Mouse (Mus musculus) CH12.LX (cell line): ENCODE results near the gene Snrk. TPM values are rescaled to one million over a fixed set of nuclear protein-coding genes. Genes with fewer than 3 reads are reported as not detected.

ENCODE experiments used
- DNase-seq: peaks from one replicate; pipeline ENCODE4 v3.0.0-alpha.2; 2013; ENCODE audit errors: extremely low read depth
- H3K27ac ChIP-seq: 2 replicates; pipeline ENCODE4 v1.5.1; 2012; ENCODE audit warnings: low read depth, mild to moderate bottlenecking, control low read depth, moderate library complexity; ENCODE audit not compliant: insufficient read depth
- H3K27me3 ChIP-seq: replicated peaks from 2 replicates; pipeline ENCODE3; 2012; ENCODE audit warnings: inconsistent platforms
- H3K36me3 ChIP-seq, 2 experiments: replicated peaks in 1 of 2; 2 replicates each; pipeline versions ENCODE3 to v1.6.1; 2012; ENCODE audit warnings: inconsistent platforms in 1 of 2, low read length in 1 of 2, mild to moderate bottlenecking in 1 of 2, mixed read lengths in 1 of 2, moderate library complexity in 1 of 2; ENCODE audit not compliant: control insufficient read depth in 1 of 2, insufficient read depth in 1 of 2
- H3K4me1 ChIP-seq, 2 experiments: 2 replicates each; pipeline ENCODE4 v1.6.1; 2012; ENCODE audit warnings: inconsistent platforms in 1 of 2, moderate library complexity in 1 of 2; ENCODE audit not compliant: insufficient read depth in 2 of 2, control insufficient read depth in 1 of 2
- H3K4me2 ChIP-seq: 2 replicates; pipeline ENCODE4 v1.6.1; 2012; ENCODE audit warnings: low read depth, mild to moderate bottlenecking, control low read depth; ENCODE audit not compliant: poor library complexity, insufficient read depth, severe bottlenecking
- H3K4me3 ChIP-seq, 3 experiments: fragments of 150-350 bp in 1 of 3; sonication (generic) in 1 of 3; replicated peaks in 1 of 3; 2 replicates each; pipeline versions ENCODE3 to v1.5.1; 2011 to 2012; ENCODE audit warnings: low read depth in 2 of 3, low read length in 2 of 3, mild to moderate bottlenecking in 2 of 3, moderate library complexity in 2 of 3, control low read depth in 1 of 3, improper control_type of control experiment in 1 of 3, inconsistent platforms in 1 of 3, mixed read lengths in 1 of 3; ENCODE audit not compliant: poor library complexity in 1 of 3
- H3K79me2 ChIP-seq: replicated peaks from 2 replicates; pipeline ENCODE4 v1.6.1; 2012; ENCODE audit warnings: mild to moderate bottlenecking, moderate library complexity; ENCODE audit not compliant: control insufficient read depth, poor library complexity, insufficient read depth, severe bottlenecking; ENCODE audit errors: extremely low read depth
- H3K9ac ChIP-seq: 2 replicates; pipeline ENCODE4 v1.6.1; 2012; ENCODE audit warnings: low read depth, mild to moderate bottlenecking, control low read depth, moderate library complexity; ENCODE audit not compliant: insufficient read depth
- H3K9me3 ChIP-seq: replicated peaks from 2 replicates; pipeline ENCODE3; 2012; ENCODE audit warnings: low read length, inconsistent platforms, mixed read lengths
- CHD1 ChIP-seq: IDR thresholded peaks from 2 replicates; pipeline ENCODE4 v1.6.1; 2012; ENCODE audit warnings: low read depth, low read length, improper control_type of control experiment, inconsistent platforms
- CHD2 ChIP-seq: IDR thresholded peaks from 2 replicates; pipeline ENCODE4 v1.6.1; 2011; ENCODE audit warnings: low read length, improper control_type of control experiment
- ELF1 ChIP-seq: IDR thresholded peaks from 2 replicates; pipeline ENCODE4 v1.6.1; 2014; ENCODE audit warnings: low read depth, mild to moderate bottlenecking, inconsistent platforms, low read length, improper control_type of control experiment
- EP300 ChIP-seq: IDR thresholded peaks from 2 replicates; pipeline ENCODE4 v1.6.1; 2011; ENCODE audit warnings: low read length, improper control_type of control experiment
- GABPA ChIP-seq: IDR thresholded peaks from 2 replicates; pipeline ENCODE4 v1.6.1; 2012; ENCODE audit warnings: low read depth, low read length, improper control_type of control experiment, inconsistent platforms; ENCODE audit not compliant: insufficient replicate concordance
- HCFC1 ChIP-seq: IDR thresholded peaks from 2 replicates; pipeline ENCODE4 v1.6.1; 2012; ENCODE audit warnings: low read depth, mild to moderate bottlenecking, inconsistent platforms, low read length, improper control_type of control experiment
- MAX ChIP-seq: IDR thresholded peaks from 2 replicates; pipeline ENCODE4 v1.6.1; 2011; ENCODE audit warnings: low read length, improper control_type of control experiment
- MAZ ChIP-seq: IDR thresholded peaks from 2 replicates; pipeline ENCODE4 v1.6.1; 2012; ENCODE audit warnings: low read depth, mild to moderate bottlenecking, inconsistent platforms, low read length, improper control_type of control experiment, moderate library complexity
- MEF2A ChIP-seq: IDR thresholded peaks from 2 replicates; pipeline ENCODE4 v1.6.1; 2014; ENCODE audit warnings: low read depth, mild to moderate bottlenecking, inconsistent platforms, low read length, improper control_type of control experiment, borderline replicate concordance
- NELFE ChIP-seq: IDR thresholded peaks from 2 replicates; pipeline ENCODE4 v1.6.1; 2011; ENCODE audit warnings: low read depth, low read length, improper control_type of control experiment
- NRF1 ChIP-seq: IDR thresholded peaks from 2 replicates; pipeline ENCODE4 v1.6.1; 2014; ENCODE audit warnings: low read depth, mild to moderate bottlenecking, inconsistent platforms, low read length, improper control_type of control experiment, moderate library complexity
- PAX5 ChIP-seq: IDR thresholded peaks from 2 replicates; pipeline ENCODE4 v1.6.1; 2012; ENCODE audit warnings: low read length, inconsistent platforms, mixed read lengths
- POLR2AphosphoS2 ChIP-seq: IDR thresholded peaks from 2 replicates; pipeline ENCODE4 v1.6.1; 2011; ENCODE audit warnings: low read depth, low read length, improper control_type of control experiment
- RAD21 ChIP-seq: IDR thresholded peaks from 2 replicates; pipeline ENCODE4 v1.6.1; 2011; ENCODE audit warnings: low read depth, mild to moderate bottlenecking, low read length, improper control_type of control experiment, moderate library complexity
- SIN3A ChIP-seq: IDR thresholded peaks from 2 replicates; pipeline ENCODE4 v1.6.1; 2012; ENCODE audit warnings: low read length, improper control_type of control experiment, inconsistent platforms
- TCF12 ChIP-seq: IDR thresholded peaks from 2 replicates; pipeline ENCODE4 v1.6.1; 2014; ENCODE audit warnings: low read depth, mild to moderate bottlenecking, inconsistent platforms, low read length, improper control_type of control experiment
- UBTF ChIP-seq: IDR thresholded peaks from 2 replicates; pipeline ENCODE4 v1.6.1; 2012; ENCODE audit warnings: low read depth, mild to moderate bottlenecking, inconsistent platforms, low read length, improper control_type of control experiment, moderate library complexity
- USF1 ChIP-seq: IDR thresholded peaks from 2 replicates; pipeline ENCODE4 v1.6.1; 2014; ENCODE audit warnings: low read depth, mild to moderate bottlenecking, inconsistent platforms, low read length, improper control_type of control experiment
- USF2 ChIP-seq: conservative IDR thresholded peaks from 2 replicates; pipeline ENCODE4 v1.6.1; 2011; ENCODE audit warnings: low read depth, low read length, improper control_type of control experiment
- ZC3H11A ChIP-seq: IDR thresholded peaks from 2 replicates; pipeline ENCODE4 v1.6.1; 2012; ENCODE audit warnings: low read depth, mild to moderate bottlenecking, inconsistent platforms, low read length, improper control_type of control experiment
- ZMIZ1 ChIP-seq: IDR thresholded peaks from 2 replicates; pipeline ENCODE4 v1.6.1; 2012; ENCODE audit warnings: low read depth, mild to moderate bottlenecking, inconsistent platforms, low read length, improper control_type of control experiment
- ZNF384 ChIP-seq: IDR thresholded peaks from 2 replicates; pipeline ENCODE4 v1.6.1; 2012; ENCODE audit warnings: low read depth, low read length, improper control_type of control experiment, inconsistent platforms
- dilution Hi-C: fragments of 300-500 bp; cut with MboI; formaldehyde crosslinking; loops from 2 replicates; pipeline ENCODE4 v1.14.3; 2020; ENCODE audit warnings: low sequenced_read_pairs; ENCODE audit not compliant: extremely low pct_unique_long_range_greater_than_20kb, extremely low pct_ligation_motif_present
- in situ Hi-C: fragments of 300-500 bp; cut with MboI; formaldehyde crosslinking; loops from 3 replicates; pipeline ENCODE4 v1.14.3; 2019; ENCODE audit warnings: low sequenced_read_pairs, low pct_ligation_motif_present, low pct_unique_long_range_greater_than_20kb, mixed read lengths
- polyA plus RNA-seq: library from polyadenylated mRNA; unstranded; fragments of >175 nt; gene quantifications from 2 replicates; pipeline ENCODE4 v1.2.1, GENCODE M21; 2012; ENCODE audit warnings: low read depth; ENCODE audit not compliant: insufficient read length
- total RNA-seq, 2 experiments: library from RNA; depleted of rRNA; stranded (reverse); fragments of 300-350 nt in 1 of 2; fragments of >200 nt in 1 of 2; gene quantifications; 2 replicates each; pipeline ENCODE4 v1.2.3; 2012 to 2014

Gene Snrk
- total and polyA plus RNA-seq, 3 experiments: 6.1 to 13.1 (median 7.0) TPM

- DNase-seq: no peak
- Histone ChIP-seq H3K79me2 (no peaks in the 10 kb centered on the region; the same call in 1 of the 2 replicates), H3K9me3 (peaks cover 6% of the 10 kb centered on the region), H3K36me3 (peaks cover 6 to 16% of the 10 kb centered on the region in 2 experiments), H3K4me2 (no peak overlapping the region), H3K9ac (no peak overlapping the region), H3K27me3 (no peaks in the 10 kb centered on the region), H3K4me1 (peaks cover 0 to 7% of the 10 kb centered on the region in 2 experiments; a peak in 2 of 4 replicates), H3K4me3 (no peak overlapping the region), H3K27ac (no peak overlapping the region)
- dilution Hi-C loops: no loop called here
- TF ChIP-seq ZC3H11A (no peak), TCF12 (no peak), RAD21 (no peak), CHD1 (no peak), NRF1 (no peak), HCFC1 (no peak), NELFE (no peak), USF1 (no peak)
- in situ Hi-C loops: no loop called here
Observed at GRCm38 (mm10) chr9:122148356-122148755, 31.3 kb downstream of the Snrk start.

GRCm38 (mm10) chr9:122149997-122150826 is 33.1 kb downstream of the Snrk start:
- in situ Hi-C loops: no loop called here

More at GRCm38 (mm10) chr9:122149997-122150826, 33.1 kb downstream of the Snrk start:
- H3K79me2 ChIP-seq: no peaks in the 10 kb centered on the region; the same call in 1 of the 2 replicates
- no peak overlapping the region for H3K27ac ChIP-seq
- H3K4me2 ChIP-seq: no peak overlapping the region
- no peak for DNase-seq
- dilution Hi-C loops: no loop called here
- TF ChIP-seq MAZ: no peak
- no peak for TF ChIP-seq POLR2AphosphoS2
- TF ChIP-seq MEF2A: no peak
- TF ChIP-seq ZNF384: no peak
- no peak for TF ChIP-seq SIN3A
- TF ChIP-seq PAX5: no peak
- no peak for TF ChIP-seq EP300
- TF ChIP-seq CHD1: no peak
- no peak for TF ChIP-seq NRF1
- no peak for TF ChIP-seq MAX
- no peak for TF ChIP-seq GABPA
- no peak for TF ChIP-seq CHD2
- TF ChIP-seq ZMIZ1: no peak
- no peak for TF ChIP-seq UBTF
- TF ChIP-seq ELF1: no peak
- TF ChIP-seq USF2: no peak
- peaks cover 4 to 8% of the 10 kb centered on the region in 2 experiments for H3K36me3 ChIP-seq
- peaks cover 0 to 7% of the 10 kb centered on the region in 2 experiments; a peak in 2 of 4 replicates for H3K4me1 ChIP-seq
- no peaks in the 10 kb centered on the region for H3K27me3 ChIP-seq
- H3K9me3 ChIP-seq: peaks cover under 1% of the 10 kb centered on the region
- no peak overlapping the region for H3K9ac ChIP-seq
- no peak overlapping the region for H3K4me3 ChIP-seq
